21 mouse cellular contexts compared by ENCODE assay signal in the genomic region with DNA sequence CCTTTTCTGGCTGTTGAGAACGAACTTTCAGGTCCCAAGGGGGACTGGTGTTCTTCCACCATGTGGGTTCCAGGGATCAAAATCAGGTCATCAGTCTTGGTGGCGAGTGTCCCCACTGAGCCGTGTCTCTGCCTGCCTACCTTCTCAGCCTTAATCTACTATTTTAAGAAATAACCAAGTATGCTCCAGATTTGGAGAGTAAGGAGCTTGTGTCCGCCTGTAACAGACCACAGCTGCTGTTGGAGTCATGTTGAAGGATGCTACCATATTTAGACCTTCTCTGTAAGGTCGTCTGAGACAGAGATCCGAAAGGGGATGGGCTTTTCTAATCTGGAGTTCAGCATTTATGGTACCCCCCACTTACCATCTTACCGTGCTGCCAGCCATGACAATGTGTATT.
DNase-seq lines count a peak whose midpoint lies in the region; TF ChIP-seq lines count a peak whose summit lies in the region.
"Had no signal": no experiment of that assay in that cellular context is flagged by ENCODE, and none has a peak within 500 bp of the region (broad histone marks: within the 10 kb centered on the region; RNA-seq: fewer than 3 reads in every experiment).

No protein-coding gene starts in this region.

- TF ChIP-seq RAD21 in CH12.LX (IDR thresholded peaks at IDR 0.05; ENCODE audit: low read depth, low read length): no peak

- H3K4me1 ChIP-seq in CH12.LX (ENCODE audit: control insufficient read depth in 1 of 2, insufficient read depth in 2 of 2): peaks cover 0 to 8% of the 10 kb centered on the region in 2 experiments; a peak in 2 of 4 replicates
- H3K4me1 ChIP-seq: embryonic facial prominence, embryonic 10.5 days; embryonic facial prominence, embryonic 12.5 days; forebrain, embryonic 13.5 days had no signal

- in situ Hi-C loops in CH12.LX (cut with MboI; ENCODE audit: low pct_ligation_motif_present, low pct_unique_long_range_greater_than_20kb, low sequenced_read_pairs): no loop called here

- H3K4me2 ChIP-seq in CH12.LX (ENCODE audit: insufficient read depth, low read depth, poor library complexity, severe bottlenecking): no peak overlapping the region
- H3K4me2 ChIP-seq in myocyte (ENCODE audit: low read depth): peak overlapping the region; percentile 44
- H3K4me2 ChIP-seq: embryonic facial prominence, embryonic 12.5 days; forebrain, embryonic 13.5 days; forebrain, embryonic 15.5 days had no signal

- H3K9me3 ChIP-seq in CH12.LX (replicated peaks; ENCODE audit: low read length): no peaks in the 10 kb centered on the region
- H3K9me3 ChIP-seq: embryonic facial prominence, embryonic 10.5 days; embryonic facial prominence, embryonic 12.5 days; forebrain, embryonic 13.5 days; forebrain, embryonic 15.5 days; G1E had no signal

- H3K36me3 ChIP-seq in CH12.LX (replicated peaks in 1 of 2; ENCODE audit: control insufficient read depth in 1 of 2, insufficient read depth in 1 of 2, low read length in 1 of 2) (no peaks in the 10 kb centered on the region), myocyte (ENCODE audit: control insufficient read depth, insufficient read depth) (no peaks in the 10 kb centered on the region)
- H3K36me3 ChIP-seq: embryonic facial prominence, embryonic 10.5 days; embryonic facial prominence, embryonic 12.5 days; forebrain, embryonic 15.5 days; G1E had no signal

- dilution Hi-C loops in CH12.LX (cut with MboI; ENCODE audit: extremely low pct_ligation_motif_present, extremely low pct_unique_long_range_greater_than_20kb, low sequenced_read_pairs): no loop called here

- no peak for TF ChIP-seq CTCF in gastrocnemius, adult 2 months (IDR thresholded peaks at IDR 0.05)
- TF ChIP-seq CTCF in CH12.LX (conservative IDR thresholded peaks at IDR 0.05 in 1 of 2, IDR thresholded peaks at IDR 0.05 in 1 of 2; ENCODE audit: low read depth in 2 of 2, low read length in 2 of 2): no peak

- H3K27me3 ChIP-seq in CH12.LX (replicated peaks) (no peaks in the 10 kb centered on the region), myocyte (ENCODE audit: control insufficient read depth, insufficient read depth, insufficient read length) (no peaks in the 10 kb centered on the region)
- H3K27me3 ChIP-seq: embryonic facial prominence, embryonic 12.5 days; forebrain, embryonic 13.5 days; forebrain, embryonic 15.5 days; Patski had no signal

- peak overlapping the region; percentile 20; the same call in 1 of the 2 replicates for H3K27ac ChIP-seq in gastrocnemius, adult 2 months
- H3K27ac ChIP-seq in CH12.LX (ENCODE audit: insufficient read depth, low read depth): no peak overlapping the region
- H3K27ac ChIP-seq: embryonic facial prominence, embryonic 10.5 days; embryonic facial prominence, embryonic 12.5 days; forebrain, embryonic 13.5 days; forebrain, embryonic 15.5 days had no signal

- no peak overlapping the region for H3K4me3 ChIP-seq in gastrocnemius, adult 2 months
- H3K4me3 ChIP-seq in CH12.LX (replicated peaks in 1 of 3; ENCODE audit: low read depth in 2 of 3, low read length in 2 of 3, poor library complexity in 1 of 3): no peak overlapping the region
- no peak overlapping the region for H3K4me3 ChIP-seq in myocyte
- H3K4me3 ChIP-seq: embryonic facial prominence, embryonic 10.5 days; embryonic facial prominence, embryonic 12.5 days; forebrain, embryonic 13.5 days; forebrain, embryonic 15.5 days had no signal

- H3K79me2 ChIP-seq in CH12.LX (replicated peaks; ENCODE audit: control insufficient read depth, extremely low read depth, insufficient read depth, poor library complexity, severe bottlenecking) (no peaks in the 10 kb centered on the region), myocyte (ENCODE audit: control insufficient read depth, insufficient read depth) (no peaks in the 10 kb centered on the region)

- H3K9ac ChIP-seq in CH12.LX (ENCODE audit: insufficient read depth, low read depth): no peak overlapping the region
- H3K9ac ChIP-seq: embryonic facial prominence, embryonic 12.5 days; forebrain, embryonic 13.5 days; forebrain, embryonic 15.5 days; forebrain, postnatal 0 days had no signal

- TF ChIP-seq POLR2A in CH12.LX (IDR thresholded peaks at IDR 0.05; ENCODE audit: low read depth, low read length): no peak
- TF ChIP-seq POLR2A in myocyte (IDR thresholded peaks at IDR 0.05; ENCODE audit: insufficient read length, low read depth): no peak

- DNase-seq in gastrocnemius, adult 2 months: no peak
- DNase-seq in gastrocnemius, adult 18-20 months (ENCODE audit: low spot score): no peak
- DNase-seq in heart, adult 9 months (ENCODE audit: low spot score in 2 of 2): peak; percentile 9 to 14
- no peak for DNase-seq in heart, postnatal 36 days
- peak; percentile 33 for DNase-seq in CH12.LX (ENCODE audit: extremely low read depth)
- no peak for DNase-seq in cerebellum, postnatal 14 days
- DNase-seq in ovary, adult 18-20 months (ENCODE audit: low spot score): no peak
- DNase-seq: adrenal gland, adult 8-10 months; adrenal gland, postnatal 14 days; adrenal gland, postnatal 36 days; cerebellum, adult 11-12 months; cerebellum, postnatal 10 days; cerebellum, postnatal 36 days; forebrain, postnatal 0 days had no signal

- no peak overlapping the region for H3ac ChIP-seq in myocyte (ENCODE audit: control insufficient read depth, insufficient read length)

- intact Hi-C loops in gastrocnemius, adult 2 months (cut with DNase I): no loop called here
- intact Hi-C loops in heart, postnatal 36 days (cut with DNase I): no loop called here

- TF ChIP-seq EP300 in CH12.LX (IDR thresholded peaks at IDR 0.05; ENCODE audit: low read length): no peak

TF ChIP-seq in CH12.LX, 34 proteins besides CTCF, POLR2A, EP300 and RAD21:
- TF ChIP-seq ZNF384 (IDR thresholded peaks at IDR 0.05; ENCODE audit: low read depth, low read length) (no peak), TBP (conservative IDR thresholded peaks at IDR 0.05; ENCODE audit: low read depth, low read length) (no peak), TCF12 (IDR thresholded peaks at IDR 0.05; ENCODE audit: low read depth, low read length) (no peak), MYC (IDR thresholded peaks at IDR 0.05; ENCODE audit: low read depth, low read length) (no peak), JUND (conservative IDR thresholded peaks at IDR 0.05; ENCODE audit: low read depth, low read length) (no peak), MXI1 (IDR thresholded peaks at IDR 0.05; ENCODE audit: low read depth, low read length) (no peak), ELF1 (IDR thresholded peaks at IDR 0.05; ENCODE audit: low read depth, low read length) (no peak)

TF ChIP-seq in myocyte, 11 proteins besides CTCF, POLR2A, EP300 and RAD21:
- no peak for TF ChIP-seq POLR2AphosphoS2 (IDR thresholded peaks at IDR 0.05; ENCODE audit: insufficient read length, low read depth)
- TF ChIP-seq MAX (IDR thresholded peaks at IDR 0.05; ENCODE audit: low read depth): no peak
- TF ChIP-seq REST (IDR thresholded peaks at IDR 0.05; ENCODE audit: insufficient read depth, insufficient read length): no peak
- TF ChIP-seq CEBPB (IDR thresholded peaks at IDR 0.05; ENCODE audit: insufficient read depth, poor library complexity, severe bottlenecking): no peak
- TF ChIP-seq MYOG (IDR thresholded peaks at IDR 0.05; ENCODE audit: control insufficient read depth in 1 of 3, insufficient read depth in 1 of 3, insufficient read length in 2 of 3, low read depth in 2 of 3): peak in 1 of 3 experiments; percentile 34
- no peak for TF ChIP-seq TCF12 (IDR thresholded peaks at IDR 0.05; ENCODE audit: insufficient read depth, poor library complexity, severe bottlenecking)
- TF ChIP-seq MYOD1 (IDR thresholded peaks at IDR 0.05; ENCODE audit: control insufficient read depth in 1 of 3, insufficient read length in 2 of 3, low read depth in 2 of 3): peak in 1 of 3 experiments; percentile 12
- no peak for TF ChIP-seq TCF3 (IDR thresholded peaks at IDR 0.05; ENCODE audit: insufficient read length, low read depth)
- no peak for TF ChIP-seq SRF (IDR thresholded peaks at IDR 0.05; ENCODE audit: control insufficient read depth, insufficient read length, low read depth)
TF ChIP-seq in myocyte: peak in this region for 2.

Comparison
In these comparisons a context has a peak if more than half of its experiments do, and no peak if none do; other contexts are left out.
1. DNase-seq: peak in heart, adult 9 months (2 of 2) and CH12.LX (single experiment); none in gastrocnemius, adult 2 months (single experiment), gastrocnemius, adult 18-20 months (single experiment), heart, postnatal 36 days (0 of 2), cerebellum, postnatal 14 days (0 of 2) and ovary, adult 18-20 months (single experiment).